Mouse (Mus musculus): ENCODE data around the gene Ppfia4. TPM values are rescaled to one million over a fixed set of nuclear protein-coding genes. Genes with fewer than 3 reads are reported as not detected.
A peak's percentile ranks its signal among the peaks of the same experiment; 100 is the strongest.

Ppfia4 gene
- polyA plus RNA-seq, 1 experiment from 2014 or later, result 3.0 TPM

DNA sequence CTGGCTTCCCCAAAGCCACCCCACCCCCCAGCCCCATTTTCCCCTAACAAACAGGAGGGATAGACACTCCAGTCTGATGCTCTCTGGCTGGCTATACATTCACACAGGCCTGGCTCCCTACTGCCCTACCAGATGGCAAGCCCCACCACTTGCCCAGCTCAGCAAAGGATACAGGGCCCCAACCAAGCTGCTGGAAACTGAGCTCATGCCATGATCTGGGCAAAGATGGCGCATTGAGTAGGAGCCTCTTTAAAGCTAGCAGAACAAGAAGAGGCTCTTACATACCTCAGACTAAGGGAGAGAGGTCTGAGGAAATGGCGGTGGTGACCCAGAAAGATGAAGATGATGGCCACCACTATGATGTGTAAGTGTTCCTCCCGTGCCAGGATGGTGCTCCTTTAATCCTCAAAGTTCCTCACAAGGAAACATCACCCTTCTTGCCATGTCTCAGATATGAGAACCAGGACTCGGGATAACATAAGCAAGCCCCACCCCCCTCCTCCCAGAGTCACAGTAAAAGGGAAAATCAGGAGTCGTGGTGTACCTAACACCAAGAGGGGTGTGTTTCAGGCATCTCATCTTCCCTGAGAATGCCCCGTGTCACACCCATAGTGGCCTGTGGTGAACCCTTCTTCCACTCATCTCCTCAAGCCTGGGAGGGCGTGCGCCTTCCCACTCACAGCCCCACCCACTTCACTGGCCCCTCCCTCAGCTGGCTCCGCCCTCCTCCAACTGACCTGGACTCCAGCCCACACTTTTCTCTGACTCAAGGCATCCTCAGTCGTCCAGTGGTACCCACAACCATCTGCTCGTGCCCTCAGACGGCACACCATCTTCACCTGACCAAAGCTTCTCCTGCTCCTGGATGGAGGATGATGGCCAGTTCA, 3.4 kb upstream of the Ppfia4 start:
- Histone ChIP-seq H3K27ac (no peak overlapping the region), H3K9ac (no peak overlapping the region), H3K36me3 (no peaks in the 10 kb centered on the region), H3K4me2 (no peak overlapping the region), H3K4me1 (peaks cover 11% of the 10 kb centered on the region), H3K9me3 (replicated peaks) (no peaks in the 10 kb centered on the region), H3K27me3 (no peaks in the 10 kb centered on the region), H3K4me3 (replicated peaks) (no peak overlapping the region)
- ATAC-seq (replicated peaks; ENCODE audit: low FRiP score), result no peak
- WGBS, result 88% methylated on average over 12 of the region's 12 CpGs

DNA sequence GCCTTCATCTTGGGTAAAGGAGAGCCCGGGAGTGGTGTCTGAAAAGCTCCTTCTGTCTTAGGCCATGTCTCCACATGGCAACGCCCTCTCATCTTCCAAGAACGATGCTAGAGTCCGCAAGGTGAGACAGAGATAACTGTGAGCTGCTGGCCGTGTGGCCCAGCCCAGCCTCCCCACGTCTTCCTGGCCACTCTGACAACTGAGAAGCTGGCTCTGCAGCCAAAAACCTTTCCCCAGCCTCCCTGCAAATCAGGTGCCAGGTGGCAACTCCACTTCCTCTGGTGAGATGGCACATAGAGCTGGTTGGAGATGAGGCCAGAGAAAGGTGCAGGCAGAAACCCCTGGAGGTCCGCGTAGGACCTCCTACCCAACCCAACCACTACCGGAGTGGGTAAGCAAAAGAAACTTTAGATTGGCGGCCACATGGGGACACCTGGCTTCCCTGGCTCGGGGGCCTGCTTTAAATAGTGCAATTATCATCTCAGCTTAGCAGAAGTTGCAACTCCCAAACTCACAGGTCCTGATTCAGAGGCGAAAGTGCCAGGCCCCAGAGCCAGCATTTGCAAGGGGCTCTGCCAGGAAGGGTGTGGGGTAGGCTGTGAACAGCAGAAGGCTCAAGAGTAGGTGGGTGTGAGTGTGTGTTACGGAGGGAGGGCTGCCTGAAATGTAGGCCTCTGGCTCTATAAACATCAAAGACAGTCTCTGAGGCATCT, 2.6 kb upstream of the Ppfia4 start:
- WGBS, result 70% methylated on average over 13 of the region's 13 CpGs
- H3K27me3 ChIP-seq, result no peaks in the 10 kb centered on the region
- ATAC-seq (replicated peaks; ENCODE audit: low FRiP score), result no peak
- peaks cover 11% of the 10 kb centered on the region for H3K4me1 ChIP-seq
- H3K4me2 ChIP-seq, result no peak overlapping the region
- H3K9ac ChIP-seq, result no peak overlapping the region
- no peak overlapping the region for H3K27ac ChIP-seq
- H3K9me3 ChIP-seq (replicated peaks), result no peaks in the 10 kb centered on the region
- H3K36me3 ChIP-seq, result no peaks in the 10 kb centered on the region
- H3K4me3 ChIP-seq (replicated peaks), result no peak overlapping the region

DNA sequence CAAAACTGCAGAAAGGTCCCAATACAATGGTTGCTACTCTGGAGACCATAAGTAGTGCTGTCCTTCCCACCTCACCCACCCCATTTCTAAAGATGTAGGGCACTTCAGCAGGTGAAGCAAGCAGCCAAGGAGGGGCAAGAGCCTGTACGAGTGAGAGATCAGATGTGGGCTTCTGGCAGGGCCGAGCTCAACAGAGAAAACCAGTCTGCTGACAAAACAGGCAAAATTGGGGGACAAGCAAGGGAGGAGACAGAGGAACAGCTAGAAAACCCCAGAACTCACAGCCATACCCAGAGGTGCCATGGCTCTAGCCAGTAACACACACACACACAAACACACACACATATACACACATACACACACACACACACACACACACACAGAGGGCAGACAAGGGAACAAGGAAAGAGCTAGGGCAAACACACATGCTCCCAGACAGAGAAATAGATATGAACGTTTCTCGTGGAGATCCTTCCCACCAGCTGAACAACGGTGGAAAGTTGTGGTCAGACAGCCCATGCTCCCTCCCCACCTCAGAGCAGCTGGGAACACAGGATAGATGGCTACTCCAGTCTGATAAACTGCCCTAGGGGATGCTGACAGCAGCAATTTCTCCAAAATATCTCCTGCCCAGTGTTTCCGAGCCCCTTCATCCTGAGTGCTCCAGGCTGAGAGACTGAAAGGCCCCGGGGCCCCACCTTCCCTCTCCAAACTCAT, 1.5 kb upstream of the Ppfia4 start:
- Histone ChIP-seq H3K36me3 (no peaks in the 10 kb centered on the region), H3K4me3 (replicated peaks) (no peak overlapping the region), H3K9me3 (replicated peaks) (no peaks in the 10 kb centered on the region), H3K4me1 (peaks cover 11% of the 10 kb centered on the region), H3K9ac (no peak overlapping the region), H3K27ac (no peak overlapping the region), H3K27me3 (no peaks in the 10 kb centered on the region), H3K4me2 (no peak overlapping the region)
- 59% methylated on average over 7 of the region's 7 CpGs for WGBS
- ATAC-seq (replicated peaks; ENCODE audit: low FRiP score), result no peak

DNA sequence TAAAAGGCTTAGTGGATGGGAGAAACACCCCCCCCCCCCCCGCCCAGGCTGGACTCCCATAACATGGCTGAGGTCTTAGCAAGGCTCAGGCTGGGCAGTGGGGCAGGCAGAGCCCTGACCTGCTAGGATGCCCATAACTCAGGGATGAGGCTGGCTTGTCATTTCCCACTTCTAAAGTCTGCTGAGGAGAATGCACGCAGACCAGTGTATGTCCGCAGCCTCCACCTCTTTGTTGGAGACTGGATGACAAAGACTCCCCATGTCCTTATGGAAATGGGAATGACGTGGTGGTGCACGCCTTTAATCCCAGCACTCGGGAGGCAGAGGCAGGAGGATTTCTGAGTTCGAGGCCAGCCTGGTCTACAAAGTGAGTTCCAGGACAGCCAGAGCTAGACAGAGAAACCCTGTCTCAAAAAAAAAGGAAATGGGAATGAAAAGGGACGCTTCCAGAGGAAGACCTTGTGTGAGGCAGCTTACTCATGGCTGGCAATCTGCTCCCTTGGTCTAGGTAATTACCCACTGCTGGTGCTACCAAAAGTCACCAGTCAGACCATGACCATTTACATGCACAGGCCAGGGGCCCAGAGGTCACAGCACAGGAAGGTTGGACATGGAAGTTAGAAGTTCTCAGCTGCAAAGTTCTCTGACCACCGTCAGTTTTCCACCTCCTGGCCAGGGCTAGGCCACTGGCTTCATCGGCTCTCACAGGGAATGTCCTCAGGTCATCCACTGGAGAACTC, 813 bp upstream of the Ppfia4 start:
- 84% methylated on average over 10 of the region's 10 CpGs for WGBS
- no peak overlapping the region for H3K4me2 ChIP-seq

DNA sequence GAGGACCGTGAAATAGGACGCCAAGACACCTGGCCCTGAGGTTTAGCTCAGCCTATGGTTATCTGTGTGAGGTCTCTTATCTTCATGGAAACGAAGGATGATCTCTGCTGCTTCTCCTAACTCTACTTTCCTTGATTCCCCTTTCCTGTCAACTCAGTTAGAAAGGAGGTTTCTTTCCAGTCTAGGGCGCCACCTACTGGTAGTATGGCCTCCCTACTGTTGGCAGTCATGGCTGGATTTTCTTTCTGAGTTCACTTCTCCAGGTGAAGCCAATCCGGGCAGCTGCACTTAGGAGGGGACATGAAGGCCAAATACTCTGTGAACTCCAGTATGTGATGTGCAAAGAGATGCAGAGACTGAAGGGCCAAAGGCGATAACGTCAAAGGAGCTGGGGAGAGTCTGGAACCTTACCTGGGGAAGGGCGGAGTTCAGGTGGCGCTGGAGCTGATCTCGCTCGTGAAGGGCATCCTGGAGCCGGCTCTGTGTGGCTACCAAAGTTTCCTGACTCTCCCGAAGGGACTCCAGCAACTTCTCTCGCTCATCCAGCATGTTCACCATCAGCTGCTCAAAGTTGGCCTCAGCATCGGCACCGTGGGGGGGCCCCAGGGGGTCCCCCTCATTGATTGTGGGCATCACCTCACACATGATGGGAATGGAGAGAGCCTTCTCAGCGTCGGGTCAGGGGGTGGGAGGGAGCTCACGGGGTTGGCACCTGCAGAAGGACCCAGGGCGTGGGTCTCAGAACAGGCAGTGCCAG, 671 bp downstream of the Ppfia4 start:
- Histone ChIP-seq H3K4me1 (peaks cover 11% of the 10 kb centered on the region), H3K36me3 (no peaks in the 10 kb centered on the region), H3K9ac (no peak overlapping the region), H3K27me3 (no peaks in the 10 kb centered on the region), H3K4me3 (replicated peaks) (no peak overlapping the region), H3K4me2 (no peak overlapping the region), H3K27ac (no peak overlapping the region), H3K9me3 (replicated peaks) (no peaks in the 10 kb centered on the region)
- ATAC-seq (replicated peaks; ENCODE audit: low FRiP score), result no peak
- WGBS, result 62% methylated on average over 20 of the region's 20 CpGs

More for the DNA sequence above, 813 bp upstream of the Ppfia4 start:
- Histone ChIP-seq H3K27ac (no peak overlapping the region), H3K4me3 (replicated peaks) (no peak overlapping the region), H3K9ac (no peak overlapping the region), H3K27me3 (no peaks in the 10 kb centered on the region), H3K36me3 (no peaks in the 10 kb centered on the region), H3K4me1 (peaks cover 11% of the 10 kb centered on the region), H3K9me3 (replicated peaks) (no peaks in the 10 kb centered on the region)
- ATAC-seq (replicated peaks; ENCODE audit: low FRiP score), result no peak

DNA sequence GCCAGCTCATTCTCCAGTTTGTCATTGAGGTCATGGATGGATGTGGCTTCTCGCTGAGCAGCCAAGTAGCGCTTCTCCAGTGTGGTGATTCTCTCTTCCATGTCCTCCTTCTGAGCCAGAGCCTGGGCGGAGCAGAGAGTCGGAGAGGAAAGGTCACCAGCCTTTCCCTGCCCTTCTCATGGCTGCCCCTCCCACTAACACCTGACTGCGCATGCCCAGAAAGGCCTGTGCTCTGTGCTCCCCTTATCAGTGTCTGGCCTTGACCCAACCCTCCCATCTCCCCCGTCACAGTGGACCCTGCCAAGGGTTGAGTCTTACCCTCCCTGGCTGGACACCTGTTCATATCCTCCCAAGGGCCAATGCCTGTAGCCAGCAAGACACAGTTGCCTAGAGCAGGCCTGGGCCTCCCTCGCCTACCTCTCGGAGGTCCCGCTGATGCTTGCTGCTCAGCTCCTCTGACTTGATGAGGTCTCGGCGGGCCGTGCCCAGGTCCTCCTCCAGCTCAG, 5.8 kb downstream of the Ppfia4 start:
- H3K27ac ChIP-seq, result no peak overlapping the region
- WGBS, result 87% methylated on average over 12 of the region's 12 CpGs
- H3K9ac ChIP-seq, result no peak overlapping the region
- H3K36me3 ChIP-seq, result no peaks in the 10 kb centered on the region
- H3K4me1 ChIP-seq, result no peaks in the 10 kb centered on the region
- no peaks in the 10 kb centered on the region for H3K27me3 ChIP-seq
- H3K9me3 ChIP-seq (replicated peaks), result no peaks in the 10 kb centered on the region
- no peak overlapping the region for H3K4me3 ChIP-seq (replicated peaks)
- no peak overlapping the region for H3K4me2 ChIP-seq
- ATAC-seq (replicated peaks; ENCODE audit: low FRiP score), result no peak

DNA sequence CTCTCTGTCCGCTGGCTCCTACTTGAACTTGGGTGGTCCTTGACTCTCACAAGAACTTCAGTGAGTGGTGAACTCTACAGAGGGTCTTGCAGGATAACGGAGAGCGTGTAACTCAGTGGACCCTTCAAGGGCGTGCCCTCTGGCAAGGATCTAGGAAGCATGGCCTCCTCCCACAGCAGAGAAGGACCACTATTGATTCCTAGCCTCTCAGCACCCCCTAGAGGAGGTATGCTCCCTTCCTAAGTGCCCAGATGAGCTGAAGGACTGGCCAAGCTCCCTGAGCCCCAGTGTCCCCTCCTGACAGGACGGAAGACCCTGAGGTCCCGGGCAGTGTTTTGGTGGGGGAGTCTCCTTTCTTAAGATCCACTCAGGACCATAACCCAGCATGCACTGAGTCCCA, 10.1 kb downstream of the Ppfia4 start:
- no peak overlapping the region for H3K4me3 ChIP-seq (replicated peaks)
- no peaks in the 10 kb centered on the region for H3K27me3 ChIP-seq
- H3K4me2 ChIP-seq, result no peak overlapping the region
- 69% methylated on average over 6 of the region's 6 CpGs for WGBS
- peaks cover 12% of the 10 kb centered on the region for H3K4me1 ChIP-seq
- no peak overlapping the region for H3K9ac ChIP-seq
- H3K36me3 ChIP-seq, result no peaks in the 10 kb centered on the region
- no peaks in the 10 kb centered on the region for H3K9me3 ChIP-seq (replicated peaks)
- ATAC-seq (replicated peaks; ENCODE audit: low FRiP score), result no peak
- H3K27ac ChIP-seq, result no peak overlapping the region

DNA sequence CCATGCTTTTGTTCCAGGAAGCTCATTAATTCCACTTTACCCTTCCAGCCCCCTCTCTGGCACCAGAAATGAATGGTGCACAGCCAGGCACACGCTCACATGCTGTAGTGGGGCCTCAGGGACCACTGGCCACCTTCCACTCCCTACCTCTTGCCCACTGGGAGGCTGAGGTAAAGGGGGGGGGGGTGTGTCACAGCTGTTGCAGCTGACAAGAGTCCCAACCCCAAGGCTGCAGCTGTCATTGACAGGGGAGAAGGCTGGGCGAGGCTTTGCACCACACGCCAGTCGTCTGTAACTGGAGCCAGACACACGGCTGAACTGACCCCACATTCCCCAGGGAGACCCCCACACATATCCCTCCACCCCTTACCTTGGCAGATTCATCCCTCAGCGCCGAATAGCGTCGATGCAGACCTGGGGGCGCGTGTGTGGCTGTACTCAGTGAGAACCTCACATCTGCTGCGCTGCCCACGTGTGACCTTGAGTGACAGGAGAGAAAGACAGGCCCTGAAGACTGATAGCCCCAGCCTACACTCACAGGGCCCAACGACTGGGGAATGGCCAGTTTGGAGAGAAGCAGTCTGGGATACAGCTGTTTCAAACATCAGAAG, 11.9 kb downstream of the Ppfia4 start:
- no peak overlapping the region for H3K4me3 ChIP-seq (replicated peaks)
- no peaks in the 10 kb centered on the region for H3K36me3 ChIP-seq
- H3K4me2 ChIP-seq, result no peak overlapping the region
- WGBS, result 24% methylated on average over 14 of the region's 14 CpGs
- no peaks in the 10 kb centered on the region for H3K9me3 ChIP-seq (replicated peaks)
- no peak overlapping the region for H3K9ac ChIP-seq
- no peak overlapping the region for H3K27ac ChIP-seq
- ATAC-seq (replicated peaks; ENCODE audit: low FRiP score), result peak; percentile 29; the same call in 1 of the 2 replicates
- H3K4me1 ChIP-seq, result peaks cover 12% of the 10 kb centered on the region
- H3K27me3 ChIP-seq, result no peaks in the 10 kb centered on the region

DNA sequence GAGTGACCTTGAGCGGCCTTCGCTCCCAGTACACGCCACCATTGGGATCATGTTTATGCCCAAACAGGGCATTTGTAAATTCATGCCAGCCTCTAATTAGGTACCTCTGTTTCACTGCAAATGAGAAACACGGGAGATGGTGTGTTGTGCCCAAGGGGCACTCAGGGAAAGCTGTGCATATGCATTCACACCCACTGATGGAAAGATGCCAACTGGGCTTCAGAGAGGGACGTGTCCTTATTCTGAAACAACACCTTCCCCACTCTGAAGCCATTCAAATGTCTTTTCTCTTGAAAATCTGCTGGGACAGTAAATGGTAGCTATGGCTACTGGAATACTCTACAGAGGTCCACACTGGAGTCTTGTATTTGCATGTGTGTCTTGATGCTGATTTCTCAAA, 14.5 kb downstream of the Ppfia4 start:
- ATAC-seq (replicated peaks; ENCODE audit: low FRiP score), result no peak
- Histone ChIP-seq H3K9ac (no peak overlapping the region), H3K9me3 (replicated peaks) (no peaks in the 10 kb centered on the region), H3K27me3 (no peaks in the 10 kb centered on the region), H3K36me3 (no peaks in the 10 kb centered on the region), H3K4me1 (peaks cover 12% of the 10 kb centered on the region), H3K27ac (no peak overlapping the region), H3K4me3 (replicated peaks) (no peak overlapping the region), H3K4me2 (no peak overlapping the region)
- 87% methylated on average over 5 of the region's 5 CpGs for WGBS

DNA sequence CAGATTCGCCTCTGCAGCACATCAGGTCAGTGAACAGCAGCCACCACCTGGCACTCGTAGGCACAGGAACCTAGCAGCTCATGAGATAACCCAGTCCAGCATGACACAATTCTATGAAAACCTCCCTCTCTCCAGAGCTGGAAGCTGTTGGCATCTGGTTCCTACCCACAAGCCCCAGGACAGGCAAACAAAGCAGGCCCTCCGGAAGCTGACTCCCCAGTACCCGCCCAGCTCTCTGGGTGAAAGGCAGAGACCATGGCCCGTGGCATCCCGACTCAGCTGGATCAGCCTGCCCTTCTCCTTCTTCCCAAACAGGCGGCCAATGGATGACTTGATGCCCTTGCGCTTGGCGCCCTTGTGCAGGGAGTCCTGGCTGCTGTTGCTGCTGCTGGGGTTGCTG, 16.4 kb downstream of the Ppfia4 start:
- no peak overlapping the region for H3K9ac ChIP-seq
- no peak for ATAC-seq (replicated peaks; ENCODE audit: low FRiP score)

DNA sequence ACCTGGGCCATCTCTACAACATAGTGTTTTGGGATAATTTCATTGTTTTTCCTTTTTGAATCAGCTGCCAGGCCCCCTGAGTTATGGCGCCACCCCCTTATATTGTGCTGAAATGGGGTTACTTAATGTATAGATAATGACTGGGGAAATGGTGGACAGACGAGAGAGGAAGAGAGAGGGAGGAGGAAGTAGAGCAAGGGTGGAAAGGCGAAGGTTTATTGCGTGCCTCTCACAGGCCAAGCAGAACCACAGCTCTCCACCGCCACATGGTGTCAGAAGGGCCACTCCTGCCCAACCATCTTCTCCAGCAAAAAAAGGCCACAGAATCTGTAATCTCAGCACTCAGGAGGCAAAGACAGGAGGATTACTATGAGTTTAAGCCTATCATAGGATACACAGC, 17.5 kb downstream of the Ppfia4 start:
- 75% methylated on average over 5 of the region's 5 CpGs for WGBS
- ATAC-seq (replicated peaks; ENCODE audit: low FRiP score), result no peak
- no peak overlapping the region for H3K4me3 ChIP-seq (replicated peaks)
- no peak overlapping the region for H3K4me2 ChIP-seq
- H3K27me3 ChIP-seq, result no peaks in the 10 kb centered on the region
- no peak overlapping the region for H3K27ac ChIP-seq
- no peaks in the 10 kb centered on the region for H3K36me3 ChIP-seq
- no peak overlapping the region for H3K9ac ChIP-seq
- no peaks in the 10 kb centered on the region for H3K9me3 ChIP-seq (replicated peaks)
- no peaks in the 10 kb centered on the region for H3K4me1 ChIP-seq

More for the DNA sequence above, 16.4 kb downstream of the Ppfia4 start:
- Histone ChIP-seq H3K9me3 (replicated peaks) (no peaks in the 10 kb centered on the region), H3K4me1 (peaks cover 11% of the 10 kb centered on the region), H3K27me3 (no peaks in the 10 kb centered on the region), H3K36me3 (no peaks in the 10 kb centered on the region), H3K4me2 (no peak overlapping the region), H3K4me3 (replicated peaks) (no peak overlapping the region), H3K27ac (no peak overlapping the region)
- WGBS, result 85% methylated on average over 9 of the region's 9 CpGs
